Mouse (Mus musculus): ENCODE data around the gene Gm20388.

GRCm38 (mm10) chr8:122414311-122414710 is 2503.7 kb downstream of the Gm20388 start:
- no peak for TF ChIP-seq CTCF (IDR thresholded peaks at IDR 0.05; ENCODE audit: low read depth, low read length)
- TF ChIP-seq EP300 (IDR thresholded peaks at IDR 0.05; ENCODE audit: insufficient read depth, low read depth, low read length): no peak
- TF ChIP-seq POLR2A (IDR thresholded peaks at IDR 0.05; ENCODE audit: insufficient read depth, low read length): no peak

All from ES-Bruce4 (cell line).